Mouse (Mus musculus): Measurements from ENCODE around the gene Rpa1. TPM values are rescaled to one million over a fixed set of nuclear protein-coding genes. Genes with fewer than 3 reads are reported as not detected.
"Not testable (repeated sequence)": the region's sequence is repeated elsewhere in the genome, so short reads cannot be mapped to it uniquely, and the experiment has no call there.

The Rpa1 gene
- polyA plus RNA-seq (2014; fragmentation: Nextera tagmentation; extraction: Ambion mirVana): 140 and 146 TPM in 2 replicates

DNA sequence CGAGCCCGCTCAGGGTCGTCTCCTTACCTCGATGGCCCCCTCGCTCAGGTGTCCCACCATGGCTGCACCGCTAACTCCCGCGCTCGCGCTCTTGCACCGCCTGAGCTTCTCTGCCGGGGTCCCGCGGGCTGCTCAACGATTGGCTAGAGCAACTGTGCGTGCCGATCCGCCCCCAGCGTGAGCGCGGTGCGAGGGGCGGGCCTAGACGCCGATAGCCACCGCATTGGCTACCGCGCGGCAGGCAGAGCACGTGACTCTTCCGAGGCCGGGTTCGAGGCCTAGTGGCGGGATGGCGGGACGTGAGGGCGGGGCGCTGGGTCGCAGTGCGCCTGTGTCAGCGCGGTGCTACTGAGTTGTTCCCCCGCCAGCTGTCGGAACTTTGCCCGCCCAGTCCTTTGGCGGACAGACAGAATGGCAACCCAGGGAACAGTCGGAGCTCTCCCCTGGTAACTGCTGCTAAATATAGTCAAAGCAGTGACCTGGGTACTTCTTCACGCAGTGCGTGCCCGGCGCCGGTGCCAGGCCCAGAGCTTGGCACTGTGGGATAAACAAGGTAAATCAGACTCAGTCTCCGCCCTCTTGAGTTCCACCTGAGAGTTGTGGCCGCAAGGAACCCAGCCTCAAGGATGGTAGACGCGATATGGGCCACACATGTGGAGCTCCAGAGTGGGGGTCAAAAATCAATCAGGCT is at the start of gene Rpa1, which contains the start of gene Smyd4:
TSS of gene Rpa1 (minus strand) at position 126 of the 691 bp plus-strand sequence.
TSS of gene Smyd4 (plus strand) at position 235 of the 691 bp plus-strand sequence.
- Histone ChIP-seq H3K36me3 (ENCODE audit: control insufficient read depth, insufficient read depth, low read length) (no peaks in the 10 kb centered on the region), H3K27ac (ENCODE audit: low read depth, low read length) (no peak within 1 kb of the TSS; the same call in 1 of the 2 replicates), H3K4me2 (ENCODE audit: low read depth, low read length, severe bottlenecking) (peak within 1 kb of the TSS; percentile 77), H3K9ac (ENCODE audit: low read length) (peak within 1 kb of the TSS; percentile 86), H3K4me1 (replicated peaks; ENCODE audit: control insufficient read depth, insufficient read depth, low read length) (peaks cover 3% of the 10 kb centered on the region), H3K9me3 (ENCODE audit: control insufficient read depth, low read length) (no peaks in the 10 kb centered on the region), H3K4me3 (ENCODE audit: low read depth, low read length) (peak within 1 kb of the TSS; percentile 81), H3K27me3 (ENCODE audit: control insufficient read depth, insufficient read depth, low read length) (no peaks in the 10 kb centered on the region)
- under 1% methylated on average over 56 of the region's 56 CpGs for WGBS
- ATAC-seq (replicated peaks; ENCODE audit: low FRiP score) (peak; percentile 100), DNase-seq (ENCODE audit: low spot score) (peak; percentile 98)

DNA sequence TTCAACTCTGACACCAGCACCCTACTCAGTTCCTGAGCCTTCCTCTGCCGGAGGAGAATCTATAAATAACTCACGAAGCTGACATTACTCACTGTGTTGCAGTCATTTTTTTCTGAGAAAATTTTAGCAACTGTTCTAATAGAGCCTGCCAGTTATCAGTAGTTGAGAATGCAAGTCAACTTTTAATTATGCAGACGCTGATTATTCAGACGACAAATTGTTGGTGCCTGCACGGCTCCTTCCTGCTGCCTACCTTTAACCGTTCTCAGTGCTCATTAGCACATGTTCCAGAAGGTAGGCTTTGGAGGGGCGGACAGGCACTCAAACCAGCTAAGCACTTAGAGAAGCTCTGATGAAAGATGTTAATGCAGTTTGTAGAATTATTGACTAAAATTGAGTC is 49.3 kb upstream of the Rpa1 start:
- Histone ChIP-seq H3K4me1 (replicated peaks; ENCODE audit: control insufficient read depth, insufficient read depth, low read length) (no peaks in the 10 kb centered on the region), H3K27me3 (ENCODE audit: control insufficient read depth, insufficient read depth, low read length) (no peaks in the 10 kb centered on the region), H3K36me3 (ENCODE audit: control insufficient read depth, insufficient read depth, low read length) (no peaks in the 10 kb centered on the region), H3K27ac (ENCODE audit: low read depth, low read length) (no peak overlapping the region), H3K4me3 (ENCODE audit: low read depth, low read length) (no peak overlapping the region), H3K9me3 (ENCODE audit: control insufficient read depth, low read length) (no peaks in the 10 kb centered on the region), H3K4me2 (ENCODE audit: low read depth, low read length, severe bottlenecking) (no peak overlapping the region), H3K9ac (ENCODE audit: low read length) (no peak overlapping the region)
- WGBS: 81% methylated on average over 7 of the region's 7 CpGs
- ATAC-seq (replicated peaks; ENCODE audit: low FRiP score) (no peak), DNase-seq (ENCODE audit: low spot score) (no peak)

GRCm38 (mm10) chr11:75395611-75396010 is 47.5 kb upstream of the Rpa1 start:
- Histone ChIP-seq H3K27ac (ENCODE audit: low read depth, low read length) (no peak overlapping the region), H3K27me3 (ENCODE audit: control insufficient read depth, insufficient read depth, low read length) (no peaks in the 10 kb centered on the region), H3K36me3 (ENCODE audit: control insufficient read depth, insufficient read depth, low read length) (no peaks in the 10 kb centered on the region), H3K9me3 (ENCODE audit: control insufficient read depth, low read length) (no peaks in the 10 kb centered on the region), H3K9ac (ENCODE audit: low read length) (no peak overlapping the region), H3K4me1 (replicated peaks; ENCODE audit: control insufficient read depth, insufficient read depth, low read length) (no peaks in the 10 kb centered on the region), H3K4me2 (ENCODE audit: low read depth, low read length, severe bottlenecking) (no peak overlapping the region), H3K4me3 (ENCODE audit: low read depth, low read length) (no peak overlapping the region)
- no peak for DNase-seq (ENCODE audit: low spot score)
- WGBS: 90% methylated on average over 1 of the region's 1 CpGs
- no peak for ATAC-seq (replicated peaks; ENCODE audit: low FRiP score)

- H3K4me2 ChIP-seq (ENCODE audit: low read depth, low read length, severe bottlenecking); H3K9ac ChIP-seq (ENCODE audit: low read length); H3K27me3 ChIP-seq (ENCODE audit: control insufficient read depth, insufficient read depth, low read length); H3K4me1 ChIP-seq (replicated peaks; ENCODE audit: control insufficient read depth, insufficient read depth, low read length); DNase-seq (ENCODE audit: low spot score); H3K27ac ChIP-seq (ENCODE audit: low read depth, low read length); H3K9me3 ChIP-seq (ENCODE audit: control insufficient read depth, low read length); H3K36me3 ChIP-seq (ENCODE audit: control insufficient read depth, insufficient read depth, low read length); ATAC-seq (replicated peaks; ENCODE audit: low FRiP score); H3K4me3 ChIP-seq (ENCODE audit: low read depth, low read length): not testable (repeated sequence)
- 56% methylated on average over 3 of the region's 3 CpGs for WGBS
Observed at GRCm38 (mm10) chr11:75383529-75383928, 35.4 kb upstream of the Rpa1 start.

DNA sequence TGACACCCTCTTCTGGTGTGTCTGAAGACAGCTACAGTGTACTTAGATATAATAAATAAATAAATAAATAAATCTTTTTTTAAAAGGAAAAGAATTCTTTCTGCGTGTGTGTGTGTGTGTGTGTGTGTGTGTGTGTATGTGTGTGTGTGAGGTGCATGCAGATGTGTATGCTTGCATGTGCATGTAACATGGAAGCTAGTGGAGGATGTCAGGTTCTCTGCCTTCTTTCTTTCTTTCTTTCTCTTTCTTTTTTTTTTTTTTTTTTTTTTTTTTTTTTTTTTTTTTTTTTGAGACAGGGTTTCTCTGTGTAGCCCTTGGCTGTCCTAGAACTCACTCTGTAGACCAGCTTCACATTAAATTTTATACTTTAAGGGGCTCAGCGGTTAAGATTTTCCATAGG is 30.7 kb upstream of the Rpa1 start:
- H3K9ac ChIP-seq (ENCODE audit: low read length); ATAC-seq (replicated peaks; ENCODE audit: low FRiP score); DNase-seq (ENCODE audit: low spot score); H3K27ac ChIP-seq (ENCODE audit: low read depth, low read length); H3K9me3 ChIP-seq (ENCODE audit: control insufficient read depth, low read length); H3K4me3 ChIP-seq (ENCODE audit: low read depth, low read length); H3K4me1 ChIP-seq (replicated peaks; ENCODE audit: control insufficient read depth, insufficient read depth, low read length); H3K27me3 ChIP-seq (ENCODE audit: control insufficient read depth, insufficient read depth, low read length); H3K36me3 ChIP-seq (ENCODE audit: control insufficient read depth, insufficient read depth, low read length); H3K4me2 ChIP-seq (ENCODE audit: low read depth, low read length, severe bottlenecking): not testable (repeated sequence)
- 97% methylated on average over 2 of the region's 2 CpGs for WGBS

- no peak for DNase-seq (ENCODE audit: low spot score)
- Histone ChIP-seq H3K27me3 (ENCODE audit: control insufficient read depth, insufficient read depth, low read length) (no peaks in the 10 kb centered on the region), H3K9ac (ENCODE audit: low read length) (no peak overlapping the region), H3K4me3 (ENCODE audit: low read depth, low read length) (no peak overlapping the region), H3K4me2 (ENCODE audit: low read depth, low read length, severe bottlenecking) (no peak overlapping the region), H3K9me3 (ENCODE audit: control insufficient read depth, low read length) (no peaks in the 10 kb centered on the region), H3K27ac (ENCODE audit: low read depth, low read length) (no peak overlapping the region), H3K36me3 (ENCODE audit: control insufficient read depth, insufficient read depth, low read length) (no peaks in the 10 kb centered on the region), H3K4me1 (replicated peaks; ENCODE audit: control insufficient read depth, insufficient read depth, low read length) (no peaks in the 10 kb centered on the region)
- ATAC-seq (replicated peaks; ENCODE audit: low FRiP score): no peak
- 94% methylated on average over 1 of the region's 1 CpGs for WGBS
Observed at GRCm38 (mm10) chr11:75377125-75377524, 29.0 kb upstream of the Rpa1 start.

DNA sequence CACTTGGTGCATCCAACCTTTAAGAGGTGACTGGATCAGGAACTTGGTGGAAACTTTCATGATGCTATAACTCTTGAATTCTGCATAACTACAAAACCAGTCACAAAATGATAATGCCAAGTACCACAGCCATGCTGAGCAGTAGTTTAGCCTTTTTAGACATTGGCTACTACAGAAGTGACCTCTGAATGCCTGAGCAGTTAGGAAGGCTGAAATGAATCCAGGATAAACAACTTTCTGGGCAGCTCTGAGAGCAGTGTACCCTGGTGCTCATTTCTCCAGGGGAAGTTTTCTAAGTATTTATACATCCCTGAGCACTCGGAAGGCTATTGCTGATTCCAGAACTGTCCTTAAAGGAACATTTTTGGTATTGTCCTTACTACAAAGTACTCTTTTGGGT is 7.4 kb upstream of the Rpa1 start:
- Histone ChIP-seq H3K9ac (ENCODE audit: low read length) (no peak overlapping the region), H3K4me1 (replicated peaks; ENCODE audit: control insufficient read depth, insufficient read depth, low read length) (no peaks in the 10 kb centered on the region), H3K27me3 (ENCODE audit: control insufficient read depth, insufficient read depth, low read length) (no peaks in the 10 kb centered on the region), H3K4me3 (ENCODE audit: low read depth, low read length) (no peak overlapping the region), H3K9me3 (ENCODE audit: control insufficient read depth, low read length) (no peaks in the 10 kb centered on the region), H3K27ac (ENCODE audit: low read depth, low read length) (no peak overlapping the region), H3K4me2 (ENCODE audit: low read depth, low read length, severe bottlenecking) (no peak overlapping the region), H3K36me3 (ENCODE audit: control insufficient read depth, insufficient read depth, low read length) (no peaks in the 10 kb centered on the region)
- WGBS: 97% methylated on average over 1 of the region's 1 CpGs
- DNase-seq (ENCODE audit: low spot score): no peak
- ATAC-seq (replicated peaks; ENCODE audit: low FRiP score): no peak

DNA sequence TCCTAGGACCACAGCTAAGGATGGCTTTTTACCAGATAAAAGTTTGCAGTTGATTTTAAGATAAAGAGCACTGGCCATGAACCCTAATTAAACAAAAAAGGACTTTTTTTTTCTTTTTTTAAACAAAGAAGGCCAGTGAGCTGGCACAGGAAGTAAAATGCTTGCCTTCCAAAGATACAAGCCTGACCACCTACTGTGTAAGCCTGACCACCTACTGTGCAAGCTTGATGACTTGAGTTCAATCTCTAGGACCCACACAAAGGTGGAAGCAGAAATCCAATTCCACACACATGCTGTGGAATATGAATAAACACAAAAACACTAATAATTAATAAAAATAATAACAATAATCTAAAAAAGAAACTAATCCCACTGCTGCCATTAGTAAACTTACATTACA is 3.1 kb upstream of the Rpa1 start:
- DNase-seq (ENCODE audit: low spot score): no peak
- H3K9me3 ChIP-seq (ENCODE audit: control insufficient read depth, low read length): no peaks in the 10 kb centered on the region
- no peak overlapping the region for H3K4me3 ChIP-seq (ENCODE audit: low read depth, low read length)
- H3K27me3 ChIP-seq (ENCODE audit: control insufficient read depth, insufficient read depth, low read length): no peaks in the 10 kb centered on the region
- no peak overlapping the region for H3K9ac ChIP-seq (ENCODE audit: low read length)
- no peaks in the 10 kb centered on the region for H3K36me3 ChIP-seq (ENCODE audit: control insufficient read depth, insufficient read depth, low read length)
- H3K4me2 ChIP-seq (ENCODE audit: low read depth, low read length, severe bottlenecking): no peak overlapping the region
- no peak for ATAC-seq (replicated peaks; ENCODE audit: low FRiP score)
- peaks cover 3% of the 10 kb centered on the region for H3K4me1 ChIP-seq (replicated peaks; ENCODE audit: control insufficient read depth, insufficient read depth, low read length)
- H3K27ac ChIP-seq (ENCODE audit: low read depth, low read length): no peak overlapping the region

DNA sequence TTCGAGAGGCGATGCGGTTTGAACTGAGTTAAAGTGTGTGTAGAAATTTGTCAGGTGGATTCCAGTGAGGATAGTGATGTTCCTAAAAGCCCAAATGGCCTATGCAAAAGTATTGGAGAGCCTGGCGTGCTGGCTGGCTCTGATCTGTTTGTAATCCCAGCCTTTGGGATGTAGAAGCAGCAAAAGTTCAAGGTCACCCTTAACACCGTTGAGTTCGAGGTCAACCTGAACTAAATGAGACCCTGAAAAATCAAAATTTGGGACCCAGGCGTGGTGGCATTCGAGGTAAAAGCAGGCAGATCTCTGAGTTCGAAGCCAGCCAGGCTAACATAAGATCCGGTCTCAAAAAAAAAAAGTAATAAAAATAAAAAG is 752 bp upstream of the Rpa1 start:
- no peak overlapping the region for H3K27ac ChIP-seq (ENCODE audit: low read depth, low read length)
- H3K4me2 ChIP-seq (ENCODE audit: low read depth, low read length, severe bottlenecking): peak overlapping the region; percentile 77

More for the DNA sequence above, 752 bp upstream of the Rpa1 start:
- Histone ChIP-seq H3K4me3 (ENCODE audit: low read depth, low read length) (peak overlapping the region; percentile 81), H3K4me1 (replicated peaks; ENCODE audit: control insufficient read depth, insufficient read depth, low read length) (peaks cover 3% of the 10 kb centered on the region), H3K9ac (ENCODE audit: low read length) (peak overlapping the region; percentile 86), H3K27me3 (ENCODE audit: control insufficient read depth, insufficient read depth, low read length) (no peaks in the 10 kb centered on the region), H3K36me3 (ENCODE audit: control insufficient read depth, insufficient read depth, low read length) (no peaks in the 10 kb centered on the region), H3K9me3 (ENCODE audit: control insufficient read depth, low read length) (no peaks in the 10 kb centered on the region)
- WGBS: 47% methylated on average over 10 of the region's 10 CpGs
- no peak for DNase-seq (ENCODE audit: low spot score)
- no peak for ATAC-seq (replicated peaks; ENCODE audit: low FRiP score)
